Mouse (Mus musculus) hindbrain, embryonic 13.5 days (tissue): ENCODE data around the gene Aifm1. TPM values are rescaled to one million over a fixed set of nuclear protein-coding genes. Genes with fewer than 3 reads are reported as not detected.
A peak's percentile ranks its signal among the peaks of the same experiment; 100 is the strongest.

ENCODE experiments used
- ATAC-seq: fragments of 200-750 bp; cut with Nextera tagmentation; 2 replicates; pipeline ENCODE4 v1.8.0; 2017; ENCODE audit warnings: moderate TSS enrichment; ENCODE audit not compliant: low FRiP score
- H3K27ac ChIP-seq: fragments of 300-500 bp; sonication (generic); 2 replicates; pipeline ENCODE4 v1.5.1; 2015; ENCODE audit warnings: inconsistent platforms, mild to moderate bottlenecking, moderate library complexity
- H3K27me3 ChIP-seq: fragments of 300-500 bp; sonication (generic); 2 replicates; pipeline ENCODE4 v1.6.1; 2015; ENCODE audit warnings: mild to moderate bottlenecking, inconsistent platforms
- H3K36me3 ChIP-seq: fragments of 300-500 bp; sonication (generic); 2 replicates; pipeline ENCODE4 v1.6.1; 2015; ENCODE audit warnings: mild to moderate bottlenecking, inconsistent platforms
- H3K4me1 ChIP-seq: fragments of 300-500 bp; sonication (generic); replicated peaks from 2 replicates; pipeline ENCODE4 v1.6.1; 2015; ENCODE audit warnings: inconsistent platforms
- H3K4me2 ChIP-seq: fragments of 300-500 bp; sonication (generic); 2 replicates; pipeline ENCODE4 v1.6.1; 2015; ENCODE audit warnings: inconsistent platforms, mild to moderate bottlenecking, moderate library complexity
- H3K4me3 ChIP-seq: fragments of 300-500 bp; sonication (generic); 2 replicates; pipeline ENCODE4 v1.5.1; 2015; ENCODE audit warnings: mild to moderate bottlenecking, inconsistent platforms
- H3K9ac ChIP-seq: fragments of 300-500 bp; sonication (generic); 2 replicates; pipeline ENCODE4 v1.6.1; 2015; ENCODE audit warnings: mild to moderate bottlenecking, inconsistent platforms
- H3K9me3 ChIP-seq: fragments of 300-500 bp; sonication (generic); 2 replicates; pipeline ENCODE4 v1.6.1; 2016; ENCODE audit warnings: inconsistent platforms
- WGBS: fragments of 180-500 bp; shearing (Covaris S2); methylation state at CpG from one replicate; pipeline ENCODE4 v1.1.7; 2015; 5-methylcytosine and 5-hydroxymethylcytosine counted together
- polyA plus RNA-seq: library from polyadenylated mRNA; unstranded; fragments of >200 nt; fragmentation: Nextera tagmentation; extraction: Ambion mirVana; gene quantifications from 2 replicates; pipeline ENCODE4 v1.2.1, GENCODE M21; 2015

The Aifm1 gene
- polyA plus RNA-seq, 1 experiment from 2014 or later = 45.7 TPM

DNA sequence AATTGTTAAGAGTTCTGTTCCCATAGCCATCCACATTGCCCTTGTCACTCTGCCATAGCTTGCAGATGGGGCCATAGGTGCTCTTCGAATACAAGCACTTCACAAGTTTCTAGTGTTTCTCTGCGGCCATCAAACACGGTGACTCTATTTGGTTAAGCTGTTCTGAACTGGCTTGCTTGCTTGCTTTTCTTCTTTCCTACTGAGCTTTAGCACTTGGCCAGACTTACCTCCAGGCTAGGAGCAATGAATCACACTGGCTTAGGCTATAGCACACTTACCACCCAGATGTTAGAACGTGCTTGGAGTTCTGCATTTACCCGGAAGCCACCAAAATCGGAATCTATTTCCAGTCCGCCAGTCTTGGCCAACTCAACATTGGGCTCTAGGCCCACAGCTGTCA lies 31.7 kb downstream of the Aifm1 start:
- Histone ChIP-seq H3K4me2 (no peak overlapping the region), H3K4me1 (no peaks in the 10 kb centered on the region), H3K27me3 (no peaks in the 10 kb centered on the region), H3K27ac (no peak overlapping the region), H3K9ac (no peak overlapping the region), H3K4me3 (no peak overlapping the region), H3K9me3 (no peaks in the 10 kb centered on the region), H3K36me3 (peaks cover 46% of the 10 kb centered on the region)
- no peak for ATAC-seq
- 94% methylated on average over 7 of the region's 7 CpGs for WGBS

DNA sequence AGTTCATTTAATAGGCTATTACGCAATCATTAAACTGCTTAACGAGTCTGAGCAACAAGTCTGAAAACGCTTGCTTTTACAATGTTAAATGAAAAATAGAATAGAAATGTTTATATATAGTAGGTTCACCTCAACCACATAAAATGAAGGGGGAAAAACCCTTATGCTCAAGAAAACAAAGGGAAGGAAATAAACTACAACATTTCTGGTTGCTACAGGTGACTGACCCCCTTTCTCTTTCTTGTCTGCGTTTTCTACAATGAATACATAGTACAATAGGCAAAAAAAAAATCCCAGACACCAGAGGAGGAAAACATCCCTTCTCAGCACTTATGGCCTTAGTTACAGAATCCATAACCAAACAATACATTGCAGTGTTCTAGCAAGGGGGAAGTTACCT lies 32.3 kb downstream of the Aifm1 start:
- ATAC-seq = no peak
- peaks cover 51% of the 10 kb centered on the region for H3K36me3 ChIP-seq
- H3K9ac ChIP-seq = no peak overlapping the region
- H3K4me3 ChIP-seq = no peak overlapping the region
- H3K9me3 ChIP-seq = no peaks in the 10 kb centered on the region
- H3K27me3 ChIP-seq = no peaks in the 10 kb centered on the region
- no peak overlapping the region for H3K4me2 ChIP-seq
- no peak overlapping the region for H3K27ac ChIP-seq
- WGBS = 86% methylated on average over 4 of the region's 4 CpGs
- H3K4me1 ChIP-seq = no peaks in the 10 kb centered on the region

DNA sequence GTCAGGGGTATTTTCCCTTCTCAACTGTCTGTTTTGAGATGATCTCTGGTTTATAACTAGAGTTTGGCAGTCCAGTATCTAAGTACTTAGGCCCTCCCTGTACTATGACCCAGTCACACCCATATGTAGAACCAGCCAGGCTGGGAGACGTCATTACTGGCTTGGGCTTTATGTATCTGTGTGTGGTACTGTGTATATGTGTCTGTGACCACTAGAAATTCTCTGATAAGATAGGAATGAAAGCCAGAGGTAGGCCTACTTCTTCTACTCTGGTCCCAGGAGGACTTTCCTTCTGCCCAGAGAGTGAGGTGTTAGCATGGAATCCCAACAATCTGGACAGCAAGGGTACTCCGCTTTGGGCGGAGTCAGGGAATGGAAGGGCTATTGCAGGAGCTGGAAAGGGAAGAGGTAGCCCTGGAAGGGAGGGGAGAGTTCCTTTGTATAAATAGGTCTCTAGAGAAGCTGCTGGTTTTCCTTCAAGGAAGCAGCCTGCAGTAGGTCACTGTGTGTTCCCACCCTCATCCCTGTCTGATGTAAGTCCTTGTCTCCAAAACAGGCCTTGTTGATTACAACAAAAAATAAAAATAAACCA lies 45.9 kb downstream of the Aifm1 start:
- H3K27me3 ChIP-seq = no peaks in the 10 kb centered on the region
- peaks cover 3% of the 10 kb centered on the region for H3K36me3 ChIP-seq
- no peak overlapping the region for H3K4me3 ChIP-seq
- H3K4me2 ChIP-seq = no peak overlapping the region
- no peak for ATAC-seq
- H3K9ac ChIP-seq = no peak overlapping the region
- WGBS = 84% methylated on average over 3 of the region's 3 CpGs
- no peaks in the 10 kb centered on the region for H3K9me3 ChIP-seq
- no peaks in the 10 kb centered on the region for H3K4me1 ChIP-seq
- H3K27ac ChIP-seq = no peak overlapping the region

DNA sequence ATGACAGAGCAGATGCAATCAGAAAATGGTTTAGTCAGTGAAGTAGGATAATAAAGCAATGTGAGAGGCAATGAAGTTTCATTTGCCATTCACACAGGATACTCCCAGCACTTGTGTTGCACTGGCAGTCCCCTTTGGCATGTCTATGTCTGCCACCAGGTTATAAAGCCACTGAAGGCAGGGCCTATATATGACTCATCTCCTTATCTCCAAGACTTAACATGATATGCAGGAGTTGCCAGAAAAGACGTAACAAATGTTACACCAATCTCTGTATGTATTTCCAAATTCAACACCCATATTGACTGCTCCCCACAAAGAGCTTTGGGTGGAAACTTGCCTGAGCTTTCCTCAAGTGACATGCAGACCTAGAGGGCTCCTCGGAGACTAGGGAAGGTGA lies 47.2 kb downstream of the Aifm1 start:
- Histone ChIP-seq H3K27me3 (no peaks in the 10 kb centered on the region), H3K9ac (no peak overlapping the region), H3K27ac (no peak overlapping the region), H3K36me3 (no peaks in the 10 kb centered on the region), H3K4me3 (no peak overlapping the region), H3K9me3 (no peaks in the 10 kb centered on the region), H3K4me1 (no peaks in the 10 kb centered on the region), H3K4me2 (no peak overlapping the region)
- WGBS = 89% methylated on average over 2 of the region's 2 CpGs
- no peak for ATAC-seq

DNA sequence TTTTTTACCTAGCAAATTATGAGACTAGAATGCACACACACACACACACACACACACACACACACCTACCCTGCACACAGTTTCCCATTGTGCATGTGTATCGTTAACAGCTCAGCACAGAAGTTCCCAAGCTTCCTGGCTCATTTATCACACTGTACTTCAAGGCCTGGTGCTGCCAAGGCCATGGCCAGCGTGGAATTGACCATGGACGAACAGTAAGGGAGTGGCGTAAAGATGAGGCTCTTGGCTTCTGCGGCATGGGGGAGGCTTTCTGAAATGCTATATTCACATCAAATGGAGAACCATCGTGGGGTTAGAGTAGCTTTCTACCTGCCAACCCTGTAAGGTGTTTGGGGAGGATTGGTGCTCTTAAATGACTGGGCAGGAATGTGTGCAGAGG lies 48.9 kb downstream of the Aifm1 start:
- Histone ChIP-seq H3K4me3 (no peak overlapping the region), H3K36me3 (no peaks in the 10 kb centered on the region), H3K27ac (no peak overlapping the region), H3K27me3 (no peaks in the 10 kb centered on the region), H3K4me1 (no peaks in the 10 kb centered on the region), H3K9ac (no peak overlapping the region), H3K4me2 (no peak overlapping the region), H3K9me3 (no peaks in the 10 kb centered on the region)
- ATAC-seq = no peak
- 90% methylated on average over 6 of the region's 6 CpGs for WGBS

DNA sequence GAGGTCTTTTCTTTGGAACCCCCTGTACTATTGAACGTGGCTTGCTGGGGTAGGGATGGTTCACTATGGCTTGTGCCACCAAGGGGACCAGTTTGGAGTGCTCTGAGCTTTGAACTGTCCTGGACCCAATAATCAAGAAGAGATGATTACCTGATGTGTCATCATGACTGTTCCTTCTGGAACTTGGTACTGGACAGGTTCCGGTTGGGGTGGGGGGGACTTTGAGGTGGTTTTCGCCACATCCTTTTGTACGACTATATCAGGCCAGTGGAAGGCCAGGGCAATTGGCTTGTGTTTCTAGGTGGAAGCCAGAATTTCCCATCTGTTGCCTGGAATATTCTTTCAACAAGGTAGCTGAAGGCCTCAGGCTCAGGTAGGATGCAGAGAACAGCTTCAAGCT lies 49.7 kb downstream of the Aifm1 start:
- H3K9me3 ChIP-seq = no peaks in the 10 kb centered on the region
- no peak overlapping the region for H3K9ac ChIP-seq
- no peak overlapping the region for H3K4me2 ChIP-seq
- no peaks in the 10 kb centered on the region for H3K4me1 ChIP-seq
- no peaks in the 10 kb centered on the region for H3K36me3 ChIP-seq
- no peak overlapping the region for H3K4me3 ChIP-seq
- no peaks in the 10 kb centered on the region for H3K27me3 ChIP-seq
- ATAC-seq = no peak
- H3K27ac ChIP-seq = no peak overlapping the region
- WGBS = 90% methylated on average over 4 of the region's 4 CpGs

DNA sequence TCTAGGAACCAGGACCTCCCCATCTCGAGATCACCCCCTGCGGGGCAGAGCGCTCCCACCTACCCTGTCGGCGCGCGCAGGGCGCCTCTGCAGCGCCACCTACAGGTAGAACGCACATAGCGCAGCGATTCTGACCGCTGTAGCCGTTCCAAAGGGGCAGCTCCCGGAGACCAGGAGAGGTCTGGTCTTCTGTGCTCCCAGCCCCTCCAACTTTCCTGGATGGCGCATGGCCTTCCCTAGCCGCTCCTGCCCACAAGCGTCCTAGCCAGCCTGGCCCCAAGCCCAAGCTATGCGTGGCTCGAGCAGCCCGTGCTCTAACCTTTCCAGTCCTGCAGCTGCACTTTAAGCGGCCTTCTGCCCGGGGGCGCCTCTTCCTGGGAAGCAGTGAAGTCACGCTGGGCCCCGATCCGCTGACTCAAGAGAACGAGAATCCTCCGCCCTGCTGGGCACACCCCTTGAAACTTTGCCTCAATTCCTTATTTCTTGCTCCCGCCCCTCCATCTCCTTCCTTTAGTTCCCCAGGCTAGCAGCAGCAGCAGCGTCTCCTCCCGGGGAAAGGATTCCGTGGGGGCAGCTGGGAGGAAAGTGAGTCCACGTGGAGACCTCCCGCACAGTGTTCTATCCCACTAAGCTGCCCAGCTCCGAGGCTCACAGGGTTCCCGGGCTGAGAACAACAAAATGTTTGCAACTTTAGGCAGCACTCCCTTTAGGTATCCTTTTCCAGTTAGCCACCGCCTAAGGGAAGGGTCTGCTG lies 50.4 kb downstream of the Aifm1 start, which contains the start of gene Elf4:
Gene Elf4 (minus strand): TSS at position 379 of the 754 bp plus-strand sequence.
- Histone ChIP-seq H3K27me3 (no peaks in the 10 kb centered on the region), H3K36me3 (no peaks in the 10 kb centered on the region), H3K9ac (peak within 1 kb of the TSS; percentile 30), H3K4me1 (no peaks in the 10 kb centered on the region), H3K4me3 (peak within 1 kb of the TSS; percentile 29), H3K4me2 (peak within 1 kb of the TSS; percentile 58), H3K27ac (no peak within 1 kb of the TSS), H3K9me3 (no peaks in the 10 kb centered on the region)
- ATAC-seq = peak; percentile 81
- 16% methylated on average over 38 of the region's 38 CpGs for WGBS

DNA sequence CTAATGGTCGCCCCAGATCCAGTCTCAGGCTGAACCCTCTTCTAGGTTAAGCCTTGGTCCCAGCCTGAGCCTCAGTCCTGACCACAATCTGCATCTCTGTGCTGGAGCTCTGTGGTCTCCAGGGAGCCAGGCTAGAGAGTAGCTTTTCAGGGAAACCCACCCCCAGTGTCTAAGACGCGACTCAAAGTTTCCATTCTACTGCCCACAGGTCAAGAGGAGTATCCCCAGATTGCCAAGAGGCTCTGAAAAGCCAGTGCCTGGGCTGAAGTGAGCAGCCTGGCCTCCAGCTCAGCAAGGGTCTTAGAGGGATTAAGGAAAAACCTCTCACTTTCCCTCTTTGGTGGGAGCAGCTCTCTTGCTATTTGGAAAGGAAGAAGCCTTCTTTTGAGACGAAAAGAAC lies 51.1 kb downstream of the Aifm1 start:
- peak overlapping the region; percentile 30; the same call in 1 of the 2 replicates for H3K9ac ChIP-seq

DNA sequence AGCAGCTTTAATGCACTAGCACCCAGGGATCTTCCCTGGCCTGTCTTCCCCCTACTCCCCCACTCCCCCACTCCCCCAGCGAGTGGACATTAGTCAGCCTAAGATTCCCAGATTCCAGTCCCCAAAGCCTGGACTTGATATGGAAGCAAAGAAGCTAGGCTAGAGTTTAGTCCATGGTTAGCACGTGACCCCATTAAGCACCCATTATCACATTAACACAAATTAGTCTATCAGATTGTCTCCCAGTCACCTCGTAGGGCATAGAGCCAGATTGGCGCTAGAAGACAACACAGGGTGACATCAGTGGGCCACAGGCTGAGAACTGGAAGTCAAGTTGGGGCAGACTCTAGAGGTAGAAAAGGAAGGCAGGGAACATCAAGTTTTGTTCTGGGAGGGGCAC lies 52.4 kb downstream of the Aifm1 start:
- H3K9me3 ChIP-seq = no peaks in the 10 kb centered on the region
- no peaks in the 10 kb centered on the region for H3K36me3 ChIP-seq
- no peaks in the 10 kb centered on the region for H3K4me1 ChIP-seq
- H3K27me3 ChIP-seq = peaks cover 9% of the 10 kb centered on the region; the same call in 1 of the 2 replicates
- 78% methylated on average over 4 of the region's 4 CpGs for WGBS
- H3K4me3 ChIP-seq = no peak overlapping the region
- H3K27ac ChIP-seq = no peak overlapping the region
- no peak for ATAC-seq
- no peak overlapping the region for H3K4me2 ChIP-seq
- H3K9ac ChIP-seq = no peak overlapping the region

More for the DNA sequence above, 51.1 kb downstream of the Aifm1 start:
- 38% methylated on average over 4 of the region's 4 CpGs for WGBS
- Histone ChIP-seq H3K4me3 (peak overlapping the region; percentile 29), H3K27ac (no peak overlapping the region), H3K4me2 (peak overlapping the region; percentile 58), H3K9me3 (no peaks in the 10 kb centered on the region), H3K4me1 (no peaks in the 10 kb centered on the region), H3K27me3 (no peaks in the 10 kb centered on the region), H3K36me3 (no peaks in the 10 kb centered on the region)
- peak; percentile 55; the same call in 1 of the 2 replicates for ATAC-seq

DNA sequence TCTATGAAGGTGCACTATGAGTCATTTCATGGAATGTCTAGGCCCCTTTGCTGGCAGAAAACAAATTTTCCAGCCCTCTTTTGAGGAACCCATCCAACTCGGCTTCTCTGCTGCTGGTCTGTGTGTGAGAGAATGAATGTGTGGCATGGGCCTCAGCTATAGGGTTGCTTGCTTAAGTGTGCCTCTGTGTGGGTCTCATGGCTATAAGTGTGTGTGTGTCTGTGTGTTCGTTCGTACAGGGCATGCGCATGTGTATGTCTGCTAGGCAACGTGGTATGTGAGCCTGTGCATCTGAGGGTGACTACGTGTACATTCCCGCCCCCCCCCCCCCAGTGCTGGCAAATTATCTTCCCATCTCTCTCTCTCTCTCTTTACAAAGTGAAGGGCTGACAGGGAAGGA lies 52.9 kb downstream of the Aifm1 start:
- Histone ChIP-seq H3K36me3 (no peaks in the 10 kb centered on the region), H3K9ac (no peak overlapping the region), H3K27me3 (peaks cover 14% of the 10 kb centered on the region; the same call in 1 of the 2 replicates), H3K27ac (no peak overlapping the region), H3K4me3 (no peak overlapping the region), H3K4me2 (no peak overlapping the region), H3K9me3 (no peaks in the 10 kb centered on the region), H3K4me1 (no peaks in the 10 kb centered on the region)
- ATAC-seq = no peak
- WGBS = 77% methylated on average over 7 of the region's 7 CpGs

DNA sequence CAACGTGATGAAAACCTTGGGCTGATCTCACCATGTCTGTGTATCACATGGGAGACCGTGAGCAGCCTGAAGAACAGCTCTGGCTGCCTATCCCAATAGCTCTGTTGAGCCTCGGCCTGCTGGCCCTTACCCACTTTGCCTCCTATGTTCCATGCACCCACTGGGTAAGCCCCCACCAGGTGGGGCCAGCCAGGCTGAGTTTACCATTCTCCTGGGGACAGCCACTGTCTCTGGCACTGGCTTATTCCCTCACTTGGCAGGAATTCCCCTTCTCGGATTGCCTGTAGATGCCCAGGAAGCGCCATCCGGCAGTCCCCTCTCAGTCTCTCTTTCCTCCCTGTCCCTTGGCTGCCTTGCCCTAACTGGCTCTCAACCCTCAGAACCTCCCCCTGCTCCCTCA lies 56.4 kb downstream of the Aifm1 start:
- H3K9ac ChIP-seq = no peak overlapping the region
- 68% methylated on average over 6 of the region's 6 CpGs for WGBS
- no peak for ATAC-seq
- H3K9me3 ChIP-seq = no peaks in the 10 kb centered on the region
- H3K4me3 ChIP-seq = no peak overlapping the region
- H3K4me1 ChIP-seq = peaks cover 6% of the 10 kb centered on the region; the same call in 1 of the 2 replicates
- H3K27ac ChIP-seq = no peak overlapping the region
- peaks cover 41% of the 10 kb centered on the region for H3K27me3 ChIP-seq
- H3K36me3 ChIP-seq = no peaks in the 10 kb centered on the region
- H3K4me2 ChIP-seq = no peak overlapping the region

DNA sequence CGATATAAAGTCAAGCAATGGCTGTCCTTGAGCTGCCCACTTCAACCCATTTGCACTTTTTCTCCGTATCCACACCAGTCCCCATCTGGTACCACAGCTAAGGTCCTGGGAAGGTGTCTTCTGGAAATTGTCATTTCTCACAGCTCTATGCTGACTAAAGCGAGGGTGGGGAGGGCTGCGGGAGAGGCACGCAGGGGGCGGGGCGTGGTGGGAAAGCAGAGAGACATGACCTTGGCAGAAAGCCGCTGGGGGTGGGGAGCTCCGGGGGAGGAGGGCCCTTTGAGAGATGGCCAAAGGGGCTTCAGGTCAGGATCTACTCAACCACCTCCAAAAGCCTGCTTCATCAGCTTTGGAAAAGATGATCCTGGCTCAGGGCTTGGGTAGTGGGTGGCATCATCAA lies 58.3 kb downstream of the Aifm1 start:
- H3K27ac ChIP-seq = no peak overlapping the region
- H3K4me2 ChIP-seq = no peak overlapping the region
- H3K9me3 ChIP-seq = no peaks in the 10 kb centered on the region
- 37% methylated on average over 9 of the region's 9 CpGs for WGBS
- H3K4me1 ChIP-seq = peaks cover 6% of the 10 kb centered on the region; the same call in 1 of the 2 replicates
- H3K27me3 ChIP-seq = peaks cover 51% of the 10 kb centered on the region
- no peak overlapping the region for H3K4me3 ChIP-seq
- no peak overlapping the region for H3K9ac ChIP-seq
- ATAC-seq = no peak
- H3K36me3 ChIP-seq = no peaks in the 10 kb centered on the region

DNA sequence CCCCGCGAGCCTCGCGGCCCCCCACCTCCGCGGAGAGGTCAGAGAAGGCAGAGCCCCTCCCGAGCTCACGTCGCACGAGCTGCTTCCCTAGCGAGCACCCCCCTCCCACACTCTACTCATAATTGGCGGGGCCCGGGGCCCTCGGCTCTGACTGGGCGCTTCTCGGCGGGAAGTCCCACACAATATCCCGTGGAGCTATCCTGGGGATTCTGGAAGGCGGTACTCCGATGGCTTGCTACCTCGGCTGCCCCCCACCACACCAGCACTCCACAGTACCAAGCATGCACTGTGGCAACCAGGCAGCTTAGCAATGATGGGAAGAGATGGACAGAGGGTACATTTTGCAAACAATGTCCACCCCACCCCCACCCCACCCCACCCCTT lies 58.9 kb downstream of the Aifm1 start:
- 29% methylated on average over 21 of the region's 21 CpGs for WGBS
- no peak overlapping the region for H3K9ac ChIP-seq
- peaks cover 6% of the 10 kb centered on the region; the same call in 1 of the 2 replicates for H3K4me1 ChIP-seq
- no peaks in the 10 kb centered on the region for H3K36me3 ChIP-seq
- H3K9me3 ChIP-seq = no peaks in the 10 kb centered on the region
- H3K27ac ChIP-seq = no peak overlapping the region
- H3K27me3 ChIP-seq = peaks cover 54% of the 10 kb centered on the region
- ATAC-seq = peak; percentile 32
- peak overlapping the region; percentile 40 for H3K4me3 ChIP-seq
- H3K4me2 ChIP-seq = peak overlapping the region; percentile 48
